8 mouse cellular contexts compared by ENCODE assay signal in the genomic region with DNA sequence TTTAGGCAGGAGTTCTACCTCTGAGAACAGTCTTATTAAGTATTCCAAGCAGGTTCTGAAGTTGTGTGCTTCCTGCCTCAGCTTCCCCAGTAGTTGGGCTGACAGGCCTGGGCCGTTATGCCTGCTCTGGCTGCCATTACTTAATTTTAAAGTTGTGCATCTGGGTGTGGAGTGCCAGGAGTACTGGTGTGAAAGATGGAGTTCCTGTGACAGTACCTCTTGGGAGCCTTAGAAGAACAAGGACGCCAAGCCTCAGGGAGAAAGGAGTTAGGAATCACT. TPM values are rescaled to one million over a fixed set of nuclear protein-coding genes. Genes with fewer than 3 reads are reported as not detected.
DNase-seq lines count a peak whose midpoint lies in the region; ATAC-seq and TF ChIP-seq lines count a peak whose summit lies in the region.

No protein-coding gene starts in this region.

- H3K4me3 ChIP-seq in erythroblast, embryonic 14.5 days (replicated peaks) = peak overlapping the region; percentile 87
- peak overlapping the region; percentile 69 for H3K4me3 ChIP-seq in C2C12 (ENCODE audit: insufficient read depth, poor library complexity, severe bottlenecking)
- peak overlapping the region; percentile 82 for H3K4me3 ChIP-seq in forebrain, embryonic 14.5 days (ENCODE audit: low read depth, low read length)
- peak overlapping the region; percentile 78 for H3K4me3 ChIP-seq in liver, embryonic 15.5 days (replicated peaks)

- no peaks in the 10 kb centered on the region for H3K79me3 ChIP-seq in C2C12 (ENCODE audit: low read depth)

- H3K36me3 ChIP-seq in erythroblast, embryonic 14.5 days (ENCODE audit: control insufficient read depth) = peaks cover 16% of the 10 kb centered on the region
- H3K36me3 ChIP-seq in C2C12 (ENCODE audit: control insufficient read depth, insufficient read depth) = peaks cover 15% of the 10 kb centered on the region
- peaks cover 37% of the 10 kb centered on the region for H3K36me3 ChIP-seq in forebrain, embryonic 14.5 days (ENCODE audit: control insufficient read depth, insufficient read depth, low read length)
- peaks cover 13% of the 10 kb centered on the region; the same call in 1 of the 2 replicates for H3K36me3 ChIP-seq in liver, embryonic 15.5 days (replicated peaks)

- peaks cover 6% of the 10 kb centered on the region for H3K27me3 ChIP-seq in erythroblast, embryonic 14.5 days (ENCODE audit: control insufficient read depth)
- H3K27me3 ChIP-seq in C2C12 (ENCODE audit: control insufficient read depth, insufficient read depth, insufficient read length) = peaks cover 3% of the 10 kb centered on the region
- 0 out of 2 replicates have a peak, but pooled peaks cover 4% of the 10 kb centered on the region for H3K27me3 ChIP-seq in forebrain, embryonic 14.5 days (replicated peaks; ENCODE audit: control insufficient read depth, insufficient read depth, low read length)
- peaks cover 6% of the 10 kb centered on the region; the same call in 1 of the 2 replicates for H3K27me3 ChIP-seq in liver, embryonic 15.5 days

- ATAC-seq in erythroblast, adult 5-6 weeks (replicated peaks; ENCODE audit: low FRiP score, poor library complexity, severe bottlenecking) = no peak
- no peak for ATAC-seq in forebrain, embryonic 14.5 days
- ATAC-seq in liver, embryonic 15.5 days (ENCODE audit: insufficient read depth) = no peak

- 45% methylated on average over 2 of the region's 2 CpGs for WGBS in forebrain, embryonic 14.5 days
- 58% methylated on average over 2 of the region's 2 CpGs for WGBS in liver, embryonic 15.5 days (ENCODE audit: insufficient replicate concordance)

- peaks cover 19% of the 10 kb centered on the region for H3K79me2 ChIP-seq in C2C12 (ENCODE audit: control insufficient read depth, insufficient read depth)

- no peak for DNase-seq in forebrain, embryonic 14.5 days (ENCODE audit: low spot score)
- DNase-seq in frontal cortex, postnatal 25 days (ENCODE audit: low spot score in 2 of 2) = no peak
- no peak for DNase-seq in gastrocnemius, postnatal 4 days (ENCODE audit: low spot score in 2 of 2)
- no peak for DNase-seq in layer of hippocampus, adult 8-10 months (ENCODE audit: low spot score in 2 of 2)

- peak overlapping the region; percentile 87 for H3K9ac ChIP-seq in forebrain, embryonic 14.5 days (ENCODE audit: low read length)
- H3K9ac ChIP-seq in liver, embryonic 15.5 days = peak overlapping the region; percentile 69; the same call in 1 of the 2 replicates

- H3ac ChIP-seq in C2C12 (ENCODE audit: control insufficient read depth, insufficient read length, low read depth) = peak overlapping the region; percentile 12

- no peaks in the 10 kb centered on the region for H3K9me3 ChIP-seq in erythroblast, embryonic 14.5 days (ENCODE audit: control insufficient read depth, low read length)
- H3K9me3 ChIP-seq in forebrain, embryonic 14.5 days (replicated peaks; ENCODE audit: control insufficient read depth, low read length) = no peaks in the 10 kb centered on the region
- no peaks in the 10 kb centered on the region for H3K9me3 ChIP-seq in liver, embryonic 15.5 days (replicated peaks)

- peak overlapping the region; percentile 94; the same call in 1 of the 2 replicates for H3K27ac ChIP-seq in forebrain, embryonic 14.5 days (ENCODE audit: low read depth, low read length)
- no peak overlapping the region for H3K27ac ChIP-seq in liver, embryonic 15.5 days (replicated peaks)

- H3K4me2 ChIP-seq in forebrain, embryonic 14.5 days (ENCODE audit: low read length) = peak overlapping the region; percentile 100
- peak overlapping the region; percentile 99 for H3K4me2 ChIP-seq in liver, embryonic 15.5 days

- TF ChIP-seq CTCF in C2C12 (IDR thresholded peaks at IDR 0.05; ENCODE audit: control insufficient read depth, insufficient read depth, insufficient read length) = no peak

- peaks cover 37% of the 10 kb centered on the region for H3K4me1 ChIP-seq in erythroblast, embryonic 14.5 days (ENCODE audit: control insufficient read depth)
- H3K4me1 ChIP-seq in forebrain, embryonic 14.5 days (ENCODE audit: control insufficient read depth, insufficient read depth, low read length) = peaks cover 15% of the 10 kb centered on the region
- peaks cover 43% of the 10 kb centered on the region for H3K4me1 ChIP-seq in liver, embryonic 15.5 days (replicated peaks)

TF ChIP-seq in C2C12, 6 proteins besides CTCF, POLR2A, EP300 and RAD21:
- TF ChIP-seq USF1 (IDR thresholded peaks at IDR 0.05; ENCODE audit: low read depth) (no peak), FOSL1 (IDR thresholded peaks at IDR 0.05; ENCODE audit: insufficient read depth, low read length, poor library complexity, severe bottlenecking) (no peak), CEBPB (IDR thresholded peaks at IDR 0.05; ENCODE audit: low read depth) (no peak), MAX (IDR thresholded peaks at IDR 0.05) (no peak), MYOD1 (IDR thresholded peaks at IDR 0.05; ENCODE audit: control insufficient read depth, insufficient read length, low read depth) (no peak), MYOG (IDR thresholded peaks at IDR 0.05; ENCODE audit: control insufficient read depth, extremely low read depth, insufficient read length) (no peak)

RNA-seq across cellular contexts. Expression of a gene that starts 4.4 kb away (rescaled TPM):
- 0.76 and 1.1 TPM in 2 replicates for polyA plus RNA-seq in erythroblast, embryonic 14.5 days (2012)
- 3.3 and 5.4 TPM in 2 replicates for total RNA-seq in erythroblast, adult 5-6 weeks (2015; ENCODE audit: low replicate concordance)
- total RNA-seq in erythroblast, adult 5-6 weeks (2017; ENCODE audit: low replicate concordance) = 6.1 and 7.8 TPM in 2 replicates
- 55.4 TPM for polyA plus RNA-seq in C2C12 (2012; fragmentation: generic; extraction: Trizol)
- 170 TPM in 2 replicates for polyA plus RNA-seq in forebrain, embryonic 14.5 days (2014; fragmentation: Nextera tagmentation; extraction: Ambion mirVana)
- polyA plus RNA-seq in liver, embryonic 15.5 days (2015; fragmentation: Nextera tagmentation; extraction: Ambion mirVana) = 20.4 and 21.0 TPM in 2 replicates
- total RNA-seq in gastrocnemius, postnatal 4 days (2021) = 10 to 100 TPM; 32.7 to 44.3 TPM
- 100 to 1,000 TPM; 102 to 115 (median 106) TPM for total RNA-seq in layer of hippocampus, adult 8-10 months (2022)

RNA-seq across cellular contexts. Expression of a gene that starts 4.5 kb away (rescaled TPM):
- 0.04 TPM in 1 of 2 replicates, not detected in the other for polyA plus RNA-seq in erythroblast, embryonic 14.5 days (2012)
- not detected in 2 replicates for total RNA-seq in erythroblast, adult 5-6 weeks (2015; ENCODE audit: low replicate concordance)
- 1.3 TPM in 1 of 2 replicates, not detected in the other for total RNA-seq in erythroblast, adult 5-6 weeks (2017; ENCODE audit: low replicate concordance)
- polyA plus RNA-seq in C2C12 (2012; fragmentation: generic; extraction: Trizol) = 0.48 TPM
- polyA plus RNA-seq in forebrain, embryonic 14.5 days (2014; fragmentation: Nextera tagmentation; extraction: Ambion mirVana) = 4.7 and 5.0 TPM in 2 replicates
- 3.3 and 3.9 TPM in 2 replicates for polyA plus RNA-seq in liver, embryonic 15.5 days (2015; fragmentation: Nextera tagmentation; extraction: Ambion mirVana)
- 1 to 10 TPM; 7.0 TPM for total RNA-seq in gastrocnemius, postnatal 4 days (2021)
- 1 to 10 TPM; 1.8 to 2.8 (median 2.2) TPM for total RNA-seq in layer of hippocampus, adult 8-10 months (2022)

RNA-seq across cellular contexts. Expression of a gene that starts 23.6 kb away (rescaled TPM):
- not detected in 2 replicates for polyA plus RNA-seq in erythroblast, embryonic 14.5 days (2012)
- not detected in 2 replicates for total RNA-seq in erythroblast, adult 5-6 weeks (2015; ENCODE audit: low replicate concordance)
- total RNA-seq in erythroblast, adult 5-6 weeks (2017; ENCODE audit: low replicate concordance) = not detected in 2 replicates
- polyA plus RNA-seq in C2C12 (2012; fragmentation: generic; extraction: Trizol) = 1.2 TPM
- polyA plus RNA-seq in forebrain, embryonic 14.5 days (2014; fragmentation: Nextera tagmentation; extraction: Ambion mirVana) = 106 and 121 TPM in 2 replicates
- 0.13 and 0.50 TPM in 2 replicates for polyA plus RNA-seq in liver, embryonic 15.5 days (2015; fragmentation: Nextera tagmentation; extraction: Ambion mirVana)
- under 1 TPM in 1 of 2 experiments, not detected in 1; 0.32 TPM for total RNA-seq in gastrocnemius, postnatal 4 days (2021)
- total RNA-seq in layer of hippocampus, adult 8-10 months (2022) = 10 to 100 TPM; 68.1 to 83.4 (median 76.2) TPM

RNA-seq across cellular contexts. Expression of a gene that starts 26.5 kb away (rescaled TPM):
- 5.9 TPM in 2 replicates for polyA plus RNA-seq in erythroblast, embryonic 14.5 days (2012)
- 7.5 and 10.9 TPM in 2 replicates for total RNA-seq in erythroblast, adult 5-6 weeks (2015; ENCODE audit: low replicate concordance)
- total RNA-seq in erythroblast, adult 5-6 weeks (2017; ENCODE audit: low replicate concordance) = 10.0 and 11.4 TPM in 2 replicates
- 83.9 TPM for polyA plus RNA-seq in C2C12 (2012; fragmentation: generic; extraction: Trizol)
- 96.0 and 113 TPM in 2 replicates for polyA plus RNA-seq in forebrain, embryonic 14.5 days (2014; fragmentation: Nextera tagmentation; extraction: Ambion mirVana)
- polyA plus RNA-seq in liver, embryonic 15.5 days (2015; fragmentation: Nextera tagmentation; extraction: Ambion mirVana) = 44.0 and 50.7 TPM in 2 replicates
- 10 to 100 TPM; 56.0 to 59.9 TPM for total RNA-seq in gastrocnemius, postnatal 4 days (2021)
- 10 to 100 TPM; 44.1 to 55.6 (median 52.1) TPM for total RNA-seq in layer of hippocampus, adult 8-10 months (2022)

RNA-seq across cellular contexts. Expression of a gene that starts 30.3 kb away (rescaled TPM):
- 10.0 and 11.6 TPM in 2 replicates for polyA plus RNA-seq in erythroblast, embryonic 14.5 days (2012)
- total RNA-seq in erythroblast, adult 5-6 weeks (2015; ENCODE audit: low replicate concordance) = 6.1 and 16.3 TPM in 2 replicates
- total RNA-seq in erythroblast, adult 5-6 weeks (2017; ENCODE audit: low replicate concordance) = 18.5 and 25.2 TPM in 2 replicates
- 39.9 TPM for polyA plus RNA-seq in C2C12 (2012; fragmentation: generic; extraction: Trizol)
- 6.8 and 6.9 TPM in 2 replicates for polyA plus RNA-seq in forebrain, embryonic 14.5 days (2014; fragmentation: Nextera tagmentation; extraction: Ambion mirVana)
- 16.6 and 18.5 TPM in 2 replicates for polyA plus RNA-seq in liver, embryonic 15.5 days (2015; fragmentation: Nextera tagmentation; extraction: Ambion mirVana)
- total RNA-seq in gastrocnemius, postnatal 4 days (2021) = 10 to 100 TPM; 13.4 to 14.0 TPM
- total RNA-seq in layer of hippocampus, adult 8-10 months (2022) = 1 to 10 TPM; 2.5 to 3.5 (median 2.7) TPM

Comparison
In these comparisons a context has a peak if more than half of its experiments do, and no peak if none do; other contexts are left out.
1. RNA of a gene that starts 4.4 kb away (polyA plus RNA-seq): 170 TPM in forebrain, embryonic 14.5 days, 55.4 TPM in C2C12 (single experiment) and 20.4 to 21.0 TPM in liver, embryonic 15.5 days; 0.76 to 1.1 TPM in erythroblast, embryonic 14.5 days; every median in the first group is over 10 times any median in the second.
2. RNA of a gene that starts 23.6 kb away (polyA plus RNA-seq): 106 to 121 TPM in forebrain, embryonic 14.5 days; 1.2 TPM in C2C12 (single experiment), 0.13 to 0.50 TPM in liver, embryonic 15.5 days and not detected in erythroblast, embryonic 14.5 days; every median in the first group is over 10 times any median in the second.
3. Peak in every context shown above with its lines, with median percentiles within 50 percentile points of each other: H3K4me3 ChIP-seq.